Mouse (Mus musculus) frontal cortex, postnatal 36 days (tissue): ENCODE results near the gene Lactb.

Experiments used
- DNase-seq, 2 experiments: peaks; one replicate each; pipeline ENCODE4 v3.0.0; 2022; ENCODE audit warnings: low spot score in 2 of 2

Gene Lactb

DNA sequence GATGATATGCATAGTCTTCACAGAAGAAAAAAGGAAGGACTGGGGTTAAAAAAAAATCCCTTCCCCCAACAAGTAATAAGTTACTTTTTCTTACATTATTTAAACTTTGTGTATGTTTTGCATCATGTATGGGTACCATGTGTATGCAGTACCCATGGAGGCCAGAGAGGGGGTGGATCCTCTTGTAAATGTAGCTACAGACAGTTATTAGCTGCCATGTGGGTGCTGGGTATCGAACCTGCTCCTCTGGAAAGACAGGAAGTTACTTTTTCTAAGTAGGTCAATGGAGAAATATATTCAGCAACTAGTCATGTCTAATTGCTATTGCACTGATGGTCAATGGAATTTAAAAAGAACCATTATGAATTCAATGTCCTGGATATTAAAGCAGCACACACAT, 3.2 kb upstream of the Lactb start:
- no peak for DNase-seq

DNA sequence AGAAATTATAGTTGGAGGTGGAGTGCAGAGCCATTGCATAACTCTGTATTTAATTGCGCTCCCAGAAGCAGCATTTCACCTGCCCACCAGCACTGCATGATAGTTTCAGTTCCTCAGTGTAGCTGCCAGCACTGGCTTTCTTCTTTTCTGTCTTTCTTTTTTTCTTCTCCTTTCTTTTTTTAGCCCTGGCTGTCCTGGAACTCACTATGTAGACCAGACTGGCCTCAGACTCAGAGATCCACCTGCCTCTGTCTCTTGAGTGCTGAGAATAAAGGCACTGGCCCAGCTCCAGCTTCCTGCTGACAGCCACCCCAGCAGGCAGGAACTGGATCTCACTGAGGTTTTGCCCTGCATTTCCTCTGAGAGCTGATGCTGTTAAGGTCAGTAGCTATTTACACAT, 2.7 kb upstream of the Lactb start:
- peak in 1 of 2 experiments; percentile 46 for DNase-seq

DNA sequence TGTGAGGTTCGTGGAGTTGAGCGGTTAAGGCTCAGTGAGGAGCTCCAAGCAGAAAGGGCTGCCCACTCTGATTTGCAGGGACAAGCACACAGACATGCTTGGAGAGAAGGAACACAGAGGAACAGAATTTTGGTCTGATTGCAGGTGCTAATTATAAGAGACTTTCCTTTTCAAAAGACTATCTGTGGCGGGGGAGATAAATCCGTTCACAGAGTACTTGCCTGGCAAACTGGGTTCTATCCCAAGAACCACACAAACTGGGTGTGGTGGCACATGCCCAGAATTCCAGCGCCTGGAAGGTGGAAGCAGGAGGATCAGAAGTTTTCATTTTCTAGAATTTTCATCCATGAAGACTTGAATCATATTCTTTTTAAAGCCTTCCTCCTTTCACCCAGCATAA, 1.8 kb upstream of the Lactb start:
- DNase-seq, result peak in 1 of 2 experiments; percentile 45

DNA sequence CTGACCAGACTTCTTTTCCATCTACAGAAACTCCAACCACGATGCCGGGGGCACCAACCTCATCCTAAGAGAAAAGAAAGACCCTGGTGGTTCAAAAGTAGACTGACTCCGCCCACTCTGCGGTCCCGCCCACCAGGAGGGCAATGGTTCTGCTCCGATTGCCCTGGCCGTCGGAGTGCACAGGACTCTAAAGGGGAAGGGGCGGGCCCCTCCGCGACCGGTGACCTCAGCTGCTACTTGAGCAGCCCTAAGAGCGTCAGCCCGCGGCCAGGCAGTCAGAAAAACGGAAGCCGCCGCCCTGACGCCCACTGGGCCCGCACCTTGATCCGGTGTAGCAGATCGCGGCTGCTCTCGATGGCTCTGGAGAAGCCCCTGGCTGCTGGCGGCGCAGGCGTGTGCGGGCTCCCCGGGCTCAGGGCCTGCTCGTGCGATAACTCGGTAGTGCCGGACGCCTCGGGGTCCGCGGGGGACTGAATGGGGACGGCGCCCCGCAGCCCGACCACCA, 511 bp downstream of the Lactb start:
- DNase-seq, result peak; percentile 50 to 51

DNA sequence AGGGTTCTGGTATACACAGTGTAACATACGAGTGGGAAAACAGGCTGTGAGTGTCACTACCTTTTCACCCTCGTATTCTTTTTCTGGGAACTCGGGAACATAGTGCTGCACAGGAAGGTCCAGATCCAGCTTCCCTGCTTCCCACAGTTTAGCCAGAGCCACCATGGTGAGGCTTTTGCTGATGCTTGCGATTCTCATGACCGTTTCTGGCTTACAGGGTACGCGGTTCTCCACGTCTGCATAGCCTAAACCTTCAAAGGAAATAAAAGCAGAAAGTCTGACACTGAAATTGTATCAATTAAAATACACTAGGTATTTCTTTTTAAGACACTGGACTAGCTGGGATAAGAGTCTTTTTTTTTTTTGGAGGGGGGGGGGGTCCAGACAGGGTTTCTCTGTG, 4.2 kb downstream of the Lactb start:
- DNase-seq, result no peak

DNA sequence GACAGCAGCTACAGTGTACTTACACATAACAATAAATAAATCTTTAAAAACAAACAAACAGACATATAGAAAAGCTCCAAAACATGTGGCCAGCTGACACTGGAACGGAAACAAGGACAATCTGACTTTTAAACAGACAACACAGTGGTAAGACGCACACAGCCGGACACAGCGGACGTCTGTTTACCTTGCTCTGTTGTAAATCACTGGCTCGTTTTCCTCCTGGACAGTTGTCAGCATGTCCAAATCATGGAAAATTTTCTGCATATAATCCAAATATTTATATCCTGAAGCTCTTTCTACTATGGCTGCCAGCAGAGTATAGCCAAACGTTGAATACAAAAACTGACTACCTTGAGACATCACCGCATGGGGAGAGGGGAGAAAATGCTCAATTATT, 7.8 kb downstream of the Lactb start:
- DNase-seq, result no peak

DNA sequence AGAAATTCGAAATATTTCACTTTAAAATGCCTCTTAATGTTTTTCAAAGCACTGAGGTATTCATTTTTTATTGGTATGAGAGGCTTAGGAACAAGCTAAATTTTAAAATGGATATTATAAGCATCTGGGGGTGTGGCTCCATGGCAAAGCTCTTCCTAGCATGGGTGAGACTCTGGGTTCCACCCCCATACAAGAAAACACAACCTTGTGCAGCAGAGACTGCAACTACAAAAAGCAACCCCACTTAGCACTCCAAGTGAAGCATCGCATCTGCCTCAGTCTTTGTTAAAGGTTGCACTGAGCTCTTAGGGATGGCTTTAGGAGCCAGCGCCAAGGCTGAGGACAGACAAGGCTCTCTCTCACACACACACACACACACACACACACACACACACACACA, 13.8 kb downstream of the Lactb start:
- no peak for DNase-seq

DNA sequence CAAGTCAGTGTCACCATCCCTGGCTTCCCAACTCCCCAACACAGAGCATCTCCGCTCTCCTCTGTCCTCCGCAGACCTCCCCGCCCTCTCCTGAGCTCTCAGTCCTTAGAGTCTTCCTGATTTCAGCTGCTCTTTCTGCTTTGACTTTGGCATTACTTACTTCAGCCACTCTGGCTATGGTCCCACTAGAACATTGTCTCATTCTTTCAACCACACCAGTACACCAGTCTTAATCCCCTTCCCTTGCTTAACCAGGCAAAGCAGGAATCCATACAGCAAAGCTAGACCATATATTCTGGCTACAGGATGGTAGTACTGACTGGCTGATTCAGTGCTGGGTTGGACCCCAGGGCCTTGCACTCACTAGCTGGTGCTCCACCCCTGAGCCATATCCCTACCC, 17.8 kb downstream of the Lactb start:
- DNase-seq, result no peak

DNA sequence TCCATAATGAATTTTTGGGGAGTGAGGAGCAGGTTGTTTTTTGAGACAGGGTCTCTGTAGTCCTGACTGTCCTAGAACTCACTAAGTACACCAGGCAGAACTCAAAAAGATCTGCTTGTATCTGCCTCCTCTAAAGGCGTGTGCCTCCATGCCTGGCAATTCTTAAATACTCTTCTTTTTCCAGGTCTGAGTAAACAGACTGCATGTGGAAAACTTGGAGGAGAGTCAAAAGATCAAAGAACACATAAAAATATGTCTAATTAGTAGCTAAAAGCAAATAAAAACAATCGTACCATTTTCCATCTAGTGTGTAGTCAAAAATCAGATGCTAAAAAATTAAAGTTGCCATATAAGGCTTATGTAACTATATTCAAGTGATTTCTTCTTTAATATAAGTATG, 22.4 kb downstream of the Lactb start:
- DNase-seq, result no peak

DNA sequence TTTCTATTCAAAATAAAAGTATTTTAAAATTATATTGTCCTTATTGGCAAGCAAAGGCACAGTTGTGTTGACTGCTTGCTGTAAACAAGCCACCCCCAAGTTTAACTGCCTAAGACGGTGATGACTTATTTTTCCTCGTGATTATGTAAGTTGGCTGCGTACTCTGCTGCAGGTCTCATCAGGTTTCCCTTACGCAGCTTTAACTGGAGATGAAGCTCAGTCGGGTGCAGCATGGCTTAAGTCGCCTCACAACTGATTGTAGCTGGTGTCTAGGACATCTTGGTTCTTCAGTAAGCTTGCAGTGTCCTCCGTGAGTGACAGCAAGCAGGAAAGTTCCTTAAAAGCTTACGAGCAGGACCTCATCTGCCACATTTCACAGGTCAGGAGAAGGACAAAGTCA, 23.0 kb downstream of the Lactb start:
- no peak for DNase-seq

DNA sequence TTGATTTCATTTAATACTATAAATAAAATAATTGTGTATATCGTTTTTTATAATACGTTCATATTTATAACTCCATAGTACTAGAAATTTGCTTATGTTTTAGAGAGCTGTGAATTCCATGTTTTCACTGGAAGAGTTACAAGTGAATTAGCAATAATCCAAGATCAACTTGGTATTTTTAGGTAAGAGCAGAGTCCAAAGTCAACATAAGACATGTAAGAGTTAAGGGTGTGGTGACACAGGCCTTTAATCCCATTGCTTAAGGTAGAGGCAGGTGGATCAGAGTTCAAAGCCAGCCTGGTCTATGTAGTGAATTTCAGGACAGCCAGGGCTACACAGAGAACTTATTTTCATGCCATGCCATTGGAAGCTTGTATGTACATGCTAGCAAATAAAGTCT, 26.7 kb downstream of the Lactb start:
- DNase-seq, result no peak

DNA sequence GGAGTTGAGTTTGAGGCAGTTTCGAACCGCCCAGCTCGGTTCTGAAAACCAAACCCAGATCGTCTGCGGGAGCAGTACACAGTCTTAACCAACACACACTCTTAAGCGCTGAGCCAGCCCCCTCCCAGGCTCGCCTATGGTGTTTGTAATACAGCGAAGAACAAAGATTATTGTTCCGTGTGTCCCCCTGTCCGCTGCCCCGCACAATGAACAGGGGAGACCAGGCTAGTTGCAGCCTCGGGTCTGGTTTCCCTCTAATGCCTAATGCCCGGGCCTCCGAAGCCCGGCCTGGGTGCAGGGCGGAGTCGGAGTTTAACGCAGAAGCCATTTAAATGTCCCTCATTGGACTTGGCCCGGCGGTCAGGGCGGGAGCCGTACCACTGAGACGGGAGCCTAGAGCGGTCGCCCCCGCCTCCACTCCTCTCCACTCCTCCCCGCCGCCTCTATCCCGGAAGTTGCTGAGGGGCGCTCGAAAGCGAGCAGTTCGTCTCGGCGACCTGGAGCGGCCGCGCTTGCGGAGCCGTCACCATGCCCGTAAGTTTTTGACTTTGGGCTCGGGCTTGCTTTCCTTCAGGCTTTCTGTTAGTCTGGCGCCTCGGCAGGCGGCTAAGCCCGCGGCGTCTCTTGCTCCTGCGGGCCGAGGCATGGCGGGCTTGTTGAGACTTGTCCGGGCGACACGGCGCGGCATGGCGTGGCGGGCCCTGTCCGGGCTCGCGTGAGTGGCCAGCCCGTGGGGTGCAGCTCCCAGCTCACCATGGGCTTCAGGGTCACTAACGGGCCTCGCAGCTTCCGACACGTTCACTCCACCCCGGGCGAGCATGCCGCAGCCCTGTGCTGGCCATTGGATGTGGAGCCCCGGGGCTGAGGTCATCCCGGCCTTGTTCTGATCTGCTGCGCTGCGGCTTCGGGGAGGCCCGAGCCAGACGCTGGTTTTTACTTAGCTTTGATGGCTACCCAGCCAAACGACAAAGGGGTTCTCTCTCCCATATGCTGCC, 29.3 kb downstream of the Lactb start, which contains the start of gene Rps27l:
Rps27l (plus strand) TSS at position 440 of the 995 bp plus-strand sequence.
- DNase-seq, result peak; percentile 87 to 92

DNA sequence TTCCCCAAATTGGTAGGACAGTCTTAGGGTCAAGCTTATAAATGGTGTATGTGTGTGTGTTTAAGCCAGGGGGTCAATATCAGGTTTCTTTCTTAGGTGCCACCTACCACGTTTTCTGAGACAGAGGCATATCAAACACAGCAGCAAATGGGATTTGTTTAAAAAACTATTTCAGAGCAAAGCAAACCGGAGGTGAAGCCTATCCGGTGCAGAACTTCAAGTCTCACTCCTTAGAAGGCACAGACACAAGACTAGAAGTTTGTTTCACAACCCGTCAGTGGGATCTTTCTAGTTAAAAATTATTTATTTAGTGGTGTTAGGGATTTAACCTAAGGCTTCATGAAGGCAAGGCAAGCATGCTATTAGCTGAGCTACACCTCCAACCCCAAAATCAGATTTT, 30.1 kb downstream of the Lactb start:
- DNase-seq, result no peak

DNA sequence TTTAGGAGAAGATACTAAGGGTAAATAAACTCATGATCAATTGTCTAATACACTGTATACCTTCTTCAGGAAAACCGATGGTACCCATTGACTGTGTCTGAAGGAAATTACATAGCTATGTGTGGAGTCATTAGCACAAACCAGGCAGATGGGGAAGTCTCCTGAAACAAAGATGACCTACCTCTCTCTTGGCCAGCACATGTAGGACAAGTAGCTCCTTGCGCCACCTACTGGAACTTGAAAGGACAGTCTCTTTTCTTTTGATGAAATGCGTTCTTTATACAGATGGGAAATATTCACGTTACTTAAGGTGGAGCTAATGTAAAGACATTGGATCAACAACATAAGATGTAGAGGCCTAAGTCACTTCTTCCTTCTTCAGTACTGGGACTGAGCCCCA, 36.4 kb downstream of the Lactb start:
- DNase-seq, result peak in 1 of 2 experiments; percentile 56

DNA sequence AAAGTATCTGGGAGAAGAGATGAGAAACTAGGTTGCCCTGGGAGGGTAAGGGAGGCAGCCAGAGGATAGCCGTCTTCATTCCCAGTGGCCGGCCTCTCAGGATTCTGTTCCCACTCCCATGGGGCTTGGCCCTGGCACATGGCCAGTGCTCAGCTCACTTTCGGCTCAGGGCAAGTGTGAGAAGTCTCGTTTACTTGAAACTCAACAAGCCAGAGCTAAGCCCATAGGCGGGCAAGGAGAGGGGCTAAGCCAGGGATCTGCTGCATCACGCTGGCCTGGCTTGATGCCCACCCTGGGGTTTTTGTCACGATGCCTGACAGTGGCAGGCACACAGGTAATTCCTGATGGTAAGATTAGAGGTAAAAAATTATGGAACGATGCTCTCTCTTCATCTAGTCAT, 37.8 kb downstream of the Lactb start:
- DNase-seq, result no peak

DNA sequence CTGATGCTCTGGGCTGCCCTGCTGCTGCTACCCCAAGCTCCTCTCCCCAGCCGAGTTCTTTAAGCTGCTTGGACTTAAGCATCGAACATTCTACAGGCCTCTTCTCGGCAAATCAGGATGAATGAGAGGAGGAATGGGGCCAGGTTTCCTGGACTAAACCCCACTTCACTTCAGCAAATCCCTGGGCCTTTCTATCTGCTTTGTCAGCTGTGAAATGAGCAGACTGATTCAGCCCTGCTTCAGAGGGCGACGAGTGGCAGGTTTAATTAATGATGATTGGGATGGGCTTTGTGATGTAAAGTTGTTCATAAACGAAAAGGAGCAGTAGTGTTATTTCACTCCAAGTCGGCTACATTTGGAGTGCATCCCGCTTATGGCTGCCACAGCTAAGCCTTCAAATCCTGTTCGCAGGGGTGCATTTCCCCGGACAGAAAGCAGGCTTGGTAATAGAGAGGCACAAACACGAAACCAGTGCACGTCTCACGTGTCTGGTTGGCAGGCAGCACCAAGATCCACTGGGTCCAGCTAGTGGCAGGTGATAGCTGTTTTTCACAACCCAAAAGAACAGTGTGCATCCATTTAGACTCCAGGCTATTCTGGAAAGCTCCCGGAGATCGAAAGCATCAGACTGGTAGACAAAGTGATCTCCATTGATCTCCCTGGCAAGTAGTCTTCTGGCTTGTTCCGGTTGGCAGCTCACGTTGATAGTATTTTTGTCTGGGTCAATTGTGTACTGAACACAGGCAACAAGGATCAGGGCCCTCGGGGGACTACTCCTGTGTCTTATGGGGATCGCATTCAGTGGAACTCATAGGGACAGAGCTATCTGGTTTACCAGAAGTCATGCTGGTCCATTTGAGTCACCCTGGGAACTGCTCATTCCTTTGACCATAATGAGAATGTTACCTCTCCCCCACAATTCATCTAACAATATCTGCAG, 41.1 kb downstream of the Lactb start:
- no peak for DNase-seq

DNA sequence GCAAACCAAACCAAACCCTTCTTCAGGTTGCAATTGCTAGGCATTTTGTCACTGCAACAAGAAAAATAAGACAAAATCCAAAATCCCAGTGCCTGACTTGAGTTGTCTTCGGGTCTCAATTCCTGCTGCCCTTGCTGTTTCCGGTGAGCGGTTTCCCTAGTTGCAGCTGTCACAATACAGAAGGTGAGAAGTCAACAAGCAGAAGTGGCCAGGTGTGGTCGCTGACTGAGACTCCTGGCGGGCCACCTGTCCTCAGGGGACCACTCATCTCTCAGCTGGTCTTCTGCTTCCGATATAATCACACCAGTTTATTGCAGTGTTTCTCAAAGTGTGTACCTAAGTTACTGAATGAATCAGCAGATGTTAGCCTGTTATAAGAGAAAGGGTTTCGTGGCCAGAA, 44.9 kb downstream of the Lactb start:
- no peak for DNase-seq

DNA sequence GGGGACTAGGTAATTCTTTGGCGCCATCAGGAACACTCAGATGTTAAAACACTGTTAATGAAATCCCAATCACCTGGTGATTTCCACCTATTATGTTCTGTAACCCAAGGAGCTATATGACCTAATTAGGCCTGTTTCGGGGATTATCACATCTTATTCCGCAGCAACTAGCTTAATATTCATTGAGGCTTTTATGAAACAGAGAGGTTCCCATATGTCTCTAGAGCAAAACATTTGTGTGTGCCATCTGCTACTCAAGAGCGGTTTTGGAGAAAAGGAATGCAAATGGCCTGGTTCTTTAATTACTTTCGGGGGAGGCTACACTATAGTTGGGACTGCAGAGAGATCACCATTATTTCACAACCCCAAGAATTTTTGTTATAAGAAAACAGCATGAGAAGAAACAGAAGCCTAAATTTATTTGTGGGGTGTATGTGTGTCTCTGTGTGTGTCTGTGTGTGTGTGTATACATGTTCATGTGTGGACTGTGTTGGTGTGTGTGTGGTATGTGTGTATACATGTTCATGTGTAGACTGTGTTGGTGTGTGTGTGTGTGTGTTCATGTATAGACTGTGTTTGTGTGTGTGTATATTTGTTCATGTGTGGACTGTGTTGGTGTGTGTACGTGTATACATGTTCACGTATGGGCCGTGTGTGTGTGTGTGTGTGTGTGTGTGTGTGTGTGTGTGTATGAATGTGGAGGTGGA, 47.4 kb downstream of the Lactb start:
- DNase-seq, result peak in 1 of 2 experiments; percentile 45

DNA sequence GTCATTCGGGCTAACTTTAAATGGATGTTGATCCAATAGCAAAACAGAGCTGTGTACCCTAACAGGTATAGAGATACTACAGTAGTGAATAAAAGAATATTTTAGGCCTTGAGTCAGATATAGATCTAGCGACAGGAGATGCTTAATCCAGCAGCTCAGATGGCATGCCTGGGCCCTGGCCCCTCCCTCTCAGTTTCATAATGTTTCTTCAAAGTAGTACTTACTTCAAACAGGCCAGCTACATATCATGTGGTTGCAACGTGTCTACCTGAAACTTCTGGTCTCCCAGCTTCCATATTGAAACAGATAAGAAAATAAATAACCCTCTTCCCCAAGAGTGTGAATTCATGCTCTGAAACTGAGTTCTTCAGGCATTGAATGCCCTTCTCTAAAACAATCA, 49.4 kb downstream of the Lactb start:
- no peak for DNase-seq

DNA sequence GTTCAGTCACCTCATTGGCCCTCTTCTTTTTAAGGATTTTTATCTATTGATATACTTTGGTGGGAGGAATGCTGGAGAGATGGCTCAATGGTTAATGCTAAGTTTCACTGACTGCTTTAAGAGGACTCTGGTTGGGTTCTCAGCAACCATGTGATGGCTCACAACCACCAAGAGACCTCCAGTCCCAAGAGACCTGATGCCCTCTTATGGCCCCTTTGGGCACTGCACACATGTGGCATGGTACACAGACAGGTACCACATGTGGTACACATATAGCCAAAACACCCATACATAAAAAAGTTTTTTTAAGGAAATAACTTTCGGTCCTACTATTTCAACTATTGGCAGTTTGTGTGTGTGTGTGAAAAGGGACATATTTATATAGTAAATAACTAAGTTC, 53.2 kb downstream of the Lactb start:
- DNase-seq, result no peak

DNA sequence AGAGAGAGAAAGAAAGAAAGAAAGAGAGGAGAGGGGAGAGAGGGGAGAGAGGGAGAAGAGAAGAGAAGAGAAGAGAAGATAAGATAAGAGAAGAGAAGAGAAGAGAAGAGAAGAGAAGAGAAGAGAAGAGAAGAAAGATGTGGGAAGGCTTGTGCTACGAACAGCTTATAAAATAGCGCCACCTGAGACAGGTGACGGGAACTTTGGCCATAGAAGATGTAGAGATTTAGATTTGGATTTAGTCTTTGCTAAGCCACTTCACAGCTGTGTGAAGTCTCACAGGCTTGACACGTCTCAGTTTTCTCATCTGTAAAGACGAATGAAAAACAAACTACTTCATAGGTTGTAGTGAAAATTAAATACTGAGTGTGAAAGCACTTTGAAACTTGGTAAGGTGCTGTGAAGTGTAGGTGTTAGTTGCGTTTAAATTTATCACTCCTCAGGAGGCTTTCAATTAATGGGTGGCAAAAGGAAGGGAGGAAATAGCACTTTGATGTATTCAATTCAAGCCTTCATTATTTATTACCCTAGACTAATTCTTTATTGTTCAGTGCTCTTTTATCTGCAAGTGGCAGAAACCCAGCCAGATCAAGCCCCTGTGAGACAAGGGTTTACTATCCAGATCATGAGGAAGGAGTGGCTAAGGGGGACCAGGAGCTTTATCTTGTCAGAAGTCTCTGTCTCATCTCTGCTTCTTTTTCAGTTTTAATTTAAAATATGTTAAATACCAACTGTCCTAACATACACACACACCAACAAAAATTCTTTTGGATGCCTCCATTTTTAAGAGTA, 54.6 kb downstream of the Lactb start:
- DNase-seq, result no peak
